Mouse (Mus musculus): ENCODE data around the gene Rbx1.
"Not testable (repeated sequence)": the region's sequence is repeated elsewhere in the genome, so short reads cannot be mapped to it uniquely, and the experiment has no call there.

Gene Rbx1

GRCm38 (mm10) chr15:81465901-81466737 is at the start of gene Rbx1:
Rbx1 (plus strand) TSS chr15:81466296.
- peak; percentile 99 for DNase-seq (ENCODE audit: low read depth, low spot score)

DNA sequence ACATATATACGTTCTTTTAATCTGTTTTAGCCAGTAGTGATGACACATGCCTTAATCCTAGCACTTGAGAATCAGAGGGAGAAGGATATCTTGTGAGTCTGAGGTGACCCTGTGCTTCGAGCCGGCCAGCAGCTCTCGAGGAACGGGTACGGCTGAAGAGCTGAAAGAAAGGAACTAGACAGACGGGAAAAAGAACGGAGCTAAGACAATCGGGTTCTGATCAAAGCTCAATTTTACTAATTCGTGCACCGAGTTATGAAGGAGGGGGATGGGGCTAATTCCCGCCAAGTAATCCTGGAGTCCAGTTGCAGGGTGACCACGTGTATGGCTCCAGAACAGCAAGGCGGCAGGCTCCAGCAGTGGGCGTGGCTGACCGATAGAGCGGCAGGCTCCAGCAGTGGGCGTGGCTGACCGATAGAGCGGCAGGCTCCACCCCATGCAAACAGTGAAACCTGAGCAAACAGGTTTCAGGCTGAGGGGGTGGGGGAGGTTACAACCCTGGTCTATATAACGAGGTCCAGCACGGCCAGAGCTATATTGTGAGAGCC is 49.3 kb upstream of the Rbx1 start:
- DNase-seq (ENCODE audit: low read depth, low spot score): not testable (repeated sequence)

DNA sequence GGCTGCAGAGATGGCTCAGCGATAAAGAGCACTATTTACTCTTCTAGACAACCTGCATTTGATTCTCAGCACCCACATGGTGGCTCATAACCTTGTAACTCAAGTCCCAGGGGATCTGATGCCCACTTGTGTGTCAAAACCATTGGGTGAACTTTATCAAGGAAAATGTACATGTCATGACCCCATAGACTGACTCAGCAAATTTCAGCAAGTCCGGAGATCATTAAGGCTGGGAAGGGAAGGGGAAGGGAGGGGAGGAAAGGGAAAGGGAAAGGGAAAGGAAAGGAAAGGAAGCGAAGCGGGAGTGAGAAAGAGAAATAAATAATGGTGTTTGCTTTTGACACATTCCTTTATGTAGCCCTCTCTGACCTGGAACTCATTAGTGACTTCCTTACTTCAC is 48.0 kb upstream of the Rbx1 start:
- no peak for DNase-seq (ENCODE audit: low read depth, low spot score)

DNA sequence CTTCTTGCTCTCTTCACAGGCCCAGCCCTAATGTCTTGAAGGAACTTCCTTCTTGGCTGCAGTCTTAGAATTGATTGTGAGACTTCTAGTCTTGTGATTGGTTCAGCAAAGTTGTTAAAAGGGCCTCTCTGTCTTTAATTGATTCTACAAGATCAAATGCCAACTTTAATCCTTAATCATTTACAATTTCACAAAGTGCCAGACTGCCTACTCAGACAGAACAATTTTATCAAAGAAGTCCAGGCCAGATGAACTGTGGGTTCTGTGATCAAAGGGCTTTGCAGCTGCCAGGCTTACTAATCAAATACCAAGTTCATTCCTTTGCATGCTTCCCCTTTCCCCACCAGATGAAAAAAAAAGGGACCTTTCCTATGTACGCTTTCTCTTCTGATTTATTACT is 44.6 kb upstream of the Rbx1 start:
- DNase-seq (ENCODE audit: low read depth, low spot score): no peak

GRCm38 (mm10) chr15:81422156-81422681 is 43.9 kb upstream of the Rbx1 start:
- peak; percentile 27 for DNase-seq (ENCODE audit: low read depth, low spot score)

- DNase-seq (ENCODE audit: low read depth, low spot score): no peak
These were observed 40.8 kb upstream of the Rbx1 start for GRCm38 (mm10) chr15:81425311-81425710.

DNA sequence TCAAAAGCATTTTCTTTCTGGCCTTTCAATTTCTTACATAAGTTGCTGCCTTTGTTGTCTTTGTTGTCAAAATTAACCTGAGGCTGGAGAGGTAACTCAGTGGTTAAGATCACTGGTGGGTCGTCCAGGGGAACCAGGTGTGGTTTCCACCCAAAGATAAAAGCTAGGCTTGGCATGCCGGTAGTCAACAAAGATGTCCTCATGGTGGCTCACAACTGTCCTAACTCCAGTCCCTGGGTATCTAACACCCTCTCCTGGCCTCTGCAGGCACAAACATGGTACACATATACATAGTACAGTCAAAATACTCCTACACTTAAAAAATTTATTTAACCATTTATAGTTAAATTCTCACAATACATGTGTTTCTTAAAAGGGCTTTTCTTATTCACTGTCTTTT is 38.1 kb upstream of the Rbx1 start:
- no peak for DNase-seq (ENCODE audit: low read depth, low spot score)

DNA sequence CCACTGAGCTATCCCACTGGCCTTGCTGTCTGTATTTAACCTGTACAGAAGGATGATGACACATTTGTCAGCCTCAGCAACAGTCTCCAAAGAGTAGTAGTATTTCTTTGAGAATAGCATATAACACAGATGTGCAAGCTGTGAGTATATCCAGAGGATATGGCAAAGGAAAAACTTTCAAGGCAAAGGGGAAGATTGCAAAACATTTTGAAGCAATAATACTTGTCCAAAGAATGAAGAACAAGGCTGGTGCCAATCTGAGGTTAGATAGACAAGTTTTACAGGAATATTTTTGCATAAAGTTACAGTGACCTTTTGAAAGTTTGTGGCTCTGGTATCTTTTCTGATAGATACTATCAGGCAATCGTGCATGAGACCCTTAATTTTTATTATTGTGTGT is 34.9 kb upstream of the Rbx1 start:
- no peak for DNase-seq (ENCODE audit: low read depth, low spot score)

- no peak for DNase-seq (ENCODE audit: low read depth, low spot score)
These were observed 27.8 kb upstream of the Rbx1 start for GRCm38 (mm10) chr15:81438345-81438744.

GRCm38 (mm10) chr15:81439236-81439635 is 26.9 kb upstream of the Rbx1 start:
- DNase-seq (ENCODE audit: low read depth, low spot score): no peak

DNA sequence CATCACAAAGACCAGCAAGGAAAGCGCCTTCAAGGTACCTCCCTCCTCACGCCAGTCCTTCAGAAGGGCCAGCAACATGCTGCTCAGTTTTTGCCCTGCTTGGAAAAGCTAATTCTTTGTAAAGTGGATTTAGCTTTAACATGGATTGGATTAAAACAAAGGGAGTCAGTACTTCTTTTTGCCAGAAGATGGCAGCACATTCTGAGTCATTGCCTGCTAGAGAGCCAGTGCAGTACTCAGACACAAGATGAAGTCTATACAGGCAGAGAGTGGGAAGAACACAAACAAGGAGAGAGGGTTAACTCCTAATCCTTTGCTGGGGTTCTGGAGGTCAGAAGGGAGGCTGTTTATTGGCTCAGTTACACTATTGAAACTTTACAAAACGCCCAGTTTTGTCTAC is 17.6 kb upstream of the Rbx1 start:
- peak; percentile 86 for DNase-seq (ENCODE audit: low read depth, low spot score)

GRCm38 (mm10) chr15:81461523-81461922 is 4.6 kb upstream of the Rbx1 start:
- DNase-seq (ENCODE audit: low read depth, low spot score): no peak

GRCm38 (mm10) chr15:81465016-81465660 is 958 bp upstream of the Rbx1 start:
- no peak for DNase-seq (ENCODE audit: low read depth, low spot score)

- no peak for DNase-seq (ENCODE audit: low read depth, low spot score)
These were observed 630 bp downstream of the Rbx1 start for GRCm38 (mm10) chr15:81466738-81467113.

- no peak for DNase-seq (ENCODE audit: low read depth, low spot score)
These were observed 4.6 kb downstream of the Rbx1 start for GRCm38 (mm10) chr15:81470735-81471134.

DNA sequence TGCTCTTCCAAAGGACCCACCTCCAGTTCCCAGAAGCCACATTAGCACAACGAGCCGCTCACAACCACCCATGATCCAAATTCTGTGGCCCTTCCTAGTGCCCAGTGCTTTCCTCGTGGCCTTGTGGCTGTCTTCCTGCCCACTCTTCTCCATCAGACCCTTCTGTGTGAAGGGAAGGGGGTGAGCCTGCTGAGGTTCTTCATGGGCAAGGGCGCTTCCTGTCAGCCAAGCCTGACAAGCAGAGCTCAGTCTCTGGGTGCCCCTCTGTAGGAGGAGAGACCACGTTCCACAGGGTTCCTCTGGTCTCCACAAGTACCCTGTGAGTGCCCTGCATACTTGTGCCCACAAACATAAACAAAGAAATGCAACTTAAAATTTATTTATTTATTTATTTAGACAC is 6.2 kb downstream of the Rbx1 start:
- DNase-seq (ENCODE audit: low read depth, low spot score): no peak

DNA sequence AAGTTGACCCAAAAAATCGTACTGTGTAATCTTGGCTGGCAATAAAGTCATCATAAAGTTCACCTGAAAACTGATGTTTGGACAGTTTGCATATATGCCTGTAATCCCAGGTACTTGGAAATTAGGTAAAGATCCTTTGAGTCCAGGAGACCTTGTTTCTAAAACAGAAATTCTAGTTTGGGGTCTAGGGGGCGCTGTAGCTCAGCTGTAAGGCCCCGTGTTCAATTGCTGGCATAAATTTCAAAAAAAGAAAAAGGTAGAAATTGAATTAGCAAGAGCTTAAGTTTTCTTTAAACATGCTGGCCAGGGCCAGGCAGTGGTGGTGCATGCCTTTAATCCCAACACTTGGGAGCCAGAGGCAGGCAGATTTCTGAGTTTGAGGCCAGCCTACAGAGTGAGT is 9.6 kb downstream of the Rbx1 start:
- peak; percentile 60 for DNase-seq (ENCODE audit: low read depth, low spot score)

GRCm38 (mm10) chr15:81476597-81476996 is 10.5 kb downstream of the Rbx1 start:
- DNase-seq (ENCODE audit: low read depth, low spot score): peak; percentile 54

GRCm38 (mm10) chr15:81479446-81480213 is 13.5 kb downstream of the Rbx1 start:
- DNase-seq (ENCODE audit: low read depth, low spot score): no peak

DNA sequence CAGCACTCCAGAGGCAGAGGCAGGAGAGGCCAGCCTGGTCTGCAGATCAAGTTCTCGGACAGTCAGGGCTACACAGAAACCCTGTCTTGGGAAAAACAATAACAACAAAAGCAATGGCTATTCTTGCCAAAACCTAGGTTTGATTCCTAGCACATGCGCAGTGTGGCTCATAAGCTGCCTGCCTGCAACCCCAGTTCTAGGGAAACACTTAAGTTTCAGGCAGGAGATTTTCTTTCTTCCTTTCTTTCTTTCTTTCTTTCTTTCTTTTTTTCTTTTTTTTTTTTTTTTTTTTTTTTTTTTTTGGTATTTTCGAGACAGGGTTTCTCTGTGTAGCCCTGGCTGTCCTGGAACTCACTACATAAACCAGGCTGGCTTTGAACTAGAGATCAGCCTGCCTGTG is 14.2 kb downstream of the Rbx1 start:
- DNase-seq (ENCODE audit: low read depth, low spot score): not testable (repeated sequence)

DNA sequence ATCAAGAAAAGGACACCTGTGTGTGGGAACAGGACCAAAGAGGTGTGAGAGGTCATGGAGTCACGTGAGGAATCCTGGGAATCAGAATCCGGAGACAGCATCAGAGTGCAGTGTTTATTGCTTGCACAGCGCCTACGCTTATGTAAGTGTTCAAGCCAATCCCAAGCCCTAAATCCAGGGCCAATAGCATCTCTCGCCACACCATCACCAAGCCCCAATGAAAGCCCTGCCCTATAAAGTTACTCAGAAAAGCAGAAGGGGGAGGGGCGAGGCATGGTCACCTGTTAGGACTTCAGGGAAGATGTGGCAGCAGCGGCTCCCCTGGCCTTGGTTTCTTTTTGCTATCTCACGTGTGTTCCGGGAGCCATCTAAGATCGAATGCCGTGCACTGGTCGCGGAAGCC is 14.9 kb downstream of the Rbx1 start:
- peak; percentile 93 for DNase-seq (ENCODE audit: low read depth, low spot score)

GRCm38 (mm10) chr15:81482966-81483365 is 16.9 kb downstream of the Rbx1 start:
- no peak for DNase-seq (ENCODE audit: low read depth, low spot score)

Data from brain, adult 2 months (tissue).